Mouse (Mus musculus): ENCODE results near the gene Glt28d2.

Glt28d2 gene

DNA sequence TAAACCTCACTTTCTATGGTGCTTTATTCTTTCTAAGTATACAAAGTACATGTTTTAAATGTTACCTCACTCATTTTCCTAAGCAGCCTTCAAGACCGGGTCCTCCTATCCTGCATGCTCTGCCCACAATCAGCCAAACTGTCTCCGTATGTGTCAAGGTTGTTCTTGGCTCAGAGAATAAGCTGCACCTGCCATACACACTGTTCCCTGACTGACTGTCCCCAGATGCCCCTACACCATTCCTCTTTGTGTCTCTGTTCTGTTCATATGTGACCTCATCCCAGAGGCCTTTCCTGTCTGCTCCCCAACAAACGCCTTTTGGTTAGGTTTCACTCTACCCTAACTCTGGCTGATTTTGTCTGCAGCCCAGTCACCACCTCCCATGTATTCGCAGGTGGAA is 60.0 kb downstream of the Glt28d2 start:
- no peak for DNase-seq (ENCODE audit: low spot score in 2 of 2)

DNA sequence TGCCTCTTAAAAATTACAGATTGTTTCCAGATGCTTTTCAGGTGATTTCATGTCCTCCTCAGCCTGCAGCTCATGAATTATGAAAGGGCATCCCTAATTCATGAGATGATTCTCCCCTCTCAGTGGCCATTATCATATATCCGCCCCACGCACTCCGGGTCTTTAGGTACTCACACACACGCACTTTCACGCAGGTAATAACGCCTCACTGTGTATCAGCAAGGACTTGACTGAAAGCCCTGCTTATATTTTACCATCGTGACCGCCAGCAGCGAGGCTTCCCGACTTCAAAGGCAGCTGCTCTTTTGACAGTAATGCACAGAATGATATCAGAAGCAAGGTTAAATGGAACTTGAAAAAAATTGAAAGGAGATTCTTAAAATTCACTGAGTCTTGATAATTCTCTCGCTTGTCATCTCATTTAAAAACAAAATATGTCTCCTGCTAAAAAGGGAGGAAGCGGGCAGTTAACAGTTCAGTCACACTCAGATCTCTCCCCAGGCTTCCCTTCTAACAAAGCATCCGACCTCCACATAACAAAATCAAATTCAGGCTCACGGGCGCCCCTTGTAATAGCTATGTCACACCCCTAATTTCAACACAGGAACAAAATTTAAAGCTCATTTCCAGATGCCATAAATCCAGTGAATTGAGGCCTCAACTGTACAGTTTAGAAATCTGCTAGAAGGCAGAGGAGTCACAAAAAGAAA is 66.3 kb downstream of the Glt28d2 start:
- no peak for DNase-seq (ENCODE audit: low spot score in 2 of 2)

Measured in natural killer cell, adult 2 months (primary cell).